Mouse (Mus musculus): ENCODE results near the gene Ifi211.
"Not testable (repeated sequence)": the region's sequence is repeated elsewhere in the genome, so short reads cannot be mapped to it uniquely, and the experiment has no call there.

DNA sequence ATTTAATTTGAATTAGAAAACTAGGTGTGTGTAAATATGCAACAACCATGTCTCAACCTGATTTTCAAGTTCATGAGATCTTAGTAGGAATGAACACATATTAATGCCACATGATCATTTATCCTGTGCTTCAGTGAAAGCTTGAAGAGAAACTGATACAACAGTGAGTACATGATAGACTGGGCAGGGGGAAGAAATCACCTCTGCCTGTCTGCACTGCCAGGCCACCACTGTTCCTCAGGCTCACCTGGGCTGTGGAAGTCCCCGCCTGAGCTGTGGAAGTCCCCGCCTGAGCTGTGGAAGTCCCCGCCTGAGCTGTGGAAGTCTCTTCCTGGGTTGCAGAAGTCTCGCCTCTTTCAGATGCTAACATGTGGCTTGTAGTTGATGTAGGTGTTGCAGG lies 7.0 kb downstream of the Ifi211 start:
- TF ChIP-seq CTCF (conservative IDR thresholded peaks at IDR 0.05; ENCODE audit: insufficient read depth, insufficient read length, low read depth, low read length); POLR2A (IDR thresholded peaks at IDR 0.05; ENCODE audit: low read depth, low read length): not testable (repeated sequence)
